Comparison of ENCODE assay signal across 8 mouse cellular contexts in genomic region chr5:117240321-117240731, GRCm38 (mm10). TPM values are rescaled to one million over a fixed set of nuclear protein-coding genes. Genes with fewer than 3 reads are reported as not detected.
DNase-seq lines count a peak whose midpoint lies in the region; ATAC-seq and TF ChIP-seq lines count a peak whose summit lies in the region.

No protein-coding gene starts in this region.

- H3K4me3 ChIP-seq in liver, embryonic 11.5 days (ENCODE audit: low read depth, low read length) = peak overlapping the region; percentile 28
- peak overlapping the region; percentile 64 for H3K4me3 ChIP-seq in heart, embryonic 16.5 days (ENCODE audit: low read length)
- H3K4me3 ChIP-seq in liver, postnatal 0 days (ENCODE audit: low read depth, low read length) = no peak overlapping the region

- peak overlapping the region; percentile 57 for H3K4me2 ChIP-seq in liver, embryonic 11.5 days
- peak overlapping the region; percentile 89 for H3K4me2 ChIP-seq in heart, embryonic 16.5 days (ENCODE audit: low read depth, low read length)
- H3K4me2 ChIP-seq in liver, postnatal 0 days (ENCODE audit: low read depth, low read length) = 0 out of 2 replicates have a peak overlapping the region, but pooled peaks have one; percentile 15

- no peaks in the 10 kb centered on the region; the same call in 1 of the 2 replicates for H3K4me1 ChIP-seq in liver, embryonic 11.5 days (replicated peaks; ENCODE audit: control insufficient read depth, insufficient read depth, low read length)
- peaks cover 7% of the 10 kb centered on the region for H3K4me1 ChIP-seq in heart, embryonic 16.5 days (ENCODE audit: control insufficient read depth, insufficient read depth, low read length)
- H3K4me1 ChIP-seq in liver, postnatal 0 days (ENCODE audit: insufficient read depth) = no peaks in the 10 kb centered on the region

- H3K27ac ChIP-seq in liver, embryonic 11.5 days (ENCODE audit: low read depth, low read length) = no peak overlapping the region
- peak overlapping the region; percentile 31; the same call in 1 of the 2 replicates for H3K27ac ChIP-seq in heart, embryonic 16.5 days (ENCODE audit: low read length)
- no peak overlapping the region for H3K27ac ChIP-seq in liver, postnatal 0 days (ENCODE audit: low read depth)

- DNase-seq in liver, embryonic 11.5 days (ENCODE audit: low spot score) = no peak
- DNase-seq in liver = no peak
- DNase-seq in cerebellum, postnatal 14 days = peak; percentile 53 to 54
- no peak for DNase-seq in liver, postnatal 0 days
- no peak for DNase-seq in adrenal gland, postnatal 36 days
- DNase-seq in thymus, postnatal 4 days = no peak

- 48% methylated on average over 12 of the region's 12 CpGs for WGBS in liver, embryonic 11.5 days
- 10% methylated on average over 12 of the region's 12 CpGs for WGBS in heart, embryonic 16.5 days
- WGBS in liver, postnatal 0 days (ENCODE audit: insufficient replicate concordance) = 70% methylated on average over 12 of the region's 12 CpGs

- no peaks in the 10 kb centered on the region for H3K9me3 ChIP-seq in liver, embryonic 11.5 days (ENCODE audit: control insufficient read depth, low read length)
- no peaks in the 10 kb centered on the region for H3K9me3 ChIP-seq in heart, embryonic 16.5 days (replicated peaks; ENCODE audit: control insufficient read depth, low read length)
- no peaks in the 10 kb centered on the region for H3K9me3 ChIP-seq in liver, postnatal 0 days (ENCODE audit: low read length)

- no peak for TF ChIP-seq CTCF in liver, postnatal 0 days (IDR thresholded peaks at IDR 0.05; ENCODE audit: low read depth)

- no peak for TF ChIP-seq EP300 in liver, postnatal 0 days (IDR thresholded peaks at IDR 0.05; ENCODE audit: low read depth)

- H3K27me3 ChIP-seq in liver, embryonic 11.5 days (replicated peaks; ENCODE audit: control insufficient read depth, insufficient read depth, low read length) = no peaks in the 10 kb centered on the region
- no peaks in the 10 kb centered on the region for H3K27me3 ChIP-seq in heart, embryonic 16.5 days (ENCODE audit: control insufficient read depth, insufficient read depth, low read length)
- H3K27me3 ChIP-seq in liver, postnatal 0 days (ENCODE audit: insufficient read depth, low read length) = no peaks in the 10 kb centered on the region

- H3K9ac ChIP-seq in liver, embryonic 11.5 days (ENCODE audit: low read depth, low read length) = no peak overlapping the region
- H3K9ac ChIP-seq in heart, embryonic 16.5 days (ENCODE audit: low read length) = peak overlapping the region; percentile 70
- no peak overlapping the region for H3K9ac ChIP-seq in liver, postnatal 0 days (replicated peaks)

- peaks cover 4% of the 10 kb centered on the region for H3K36me3 ChIP-seq in liver, embryonic 11.5 days (ENCODE audit: control insufficient read depth, insufficient read depth, low read length)
- H3K36me3 ChIP-seq in heart, embryonic 16.5 days (ENCODE audit: control insufficient read depth, insufficient read depth) = no peaks in the 10 kb centered on the region
- peaks cover 46% of the 10 kb centered on the region for H3K36me3 ChIP-seq in liver, postnatal 0 days (replicated peaks; ENCODE audit: insufficient read depth, low read length)

- ATAC-seq in liver, embryonic 11.5 days (replicated peaks; ENCODE audit: low FRiP score) = no peak
- 0 out of 2 replicates have a peak, but pooled peaks have one; percentile 23 for ATAC-seq in heart, embryonic 16.5 days (replicated peaks; ENCODE audit: extremely low read depth, insufficient read depth, low FRiP score)
- ATAC-seq in liver, postnatal 0 days = no peak
- no peak for ATAC-seq in activated CD4-positive, CD25-positive, alpha-beta regulatory T cell, adult 4 months

RNA-seq across cellular contexts. Expression of gene Pebp1, which starts 47.1 kb away (rescaled TPM):
- 572 and 580 TPM in 2 replicates for polyA plus RNA-seq in liver, embryonic 11.5 days (2014; fragmentation: Nextera tagmentation; extraction: Ambion mirVana)
- polyA plus RNA-seq in heart, embryonic 16.5 days (2015; fragmentation: Nextera tagmentation; extraction: Ambion mirVana) = 599 and 652 TPM in 2 replicates
- polyA plus RNA-seq in liver, postnatal 0 days (2015; fragmentation: Nextera tagmentation; extraction: Ambion mirVana) = 120 and 129 TPM in 2 replicates
- 1,000 to 10,000 TPM; 1,300 to 1,490 TPM for total RNA-seq in adrenal gland, postnatal 36 days (2021)
- 100 to 1,000 TPM; 119 to 153 TPM for polyA plus RNA-seq in activated CD4-positive, CD25-positive, alpha-beta regulatory T cell, adult 4 months (2017; shearing (Covaris generic))

Comparison
In these comparisons a context has a peak if more than half of its experiments do, and no peak if none do; other contexts are left out.
1. DNase-seq: peak in cerebellum, postnatal 14 days (2 of 2); none in liver, embryonic 11.5 days (single experiment), liver (single experiment), liver, postnatal 0 days (single experiment), adrenal gland, postnatal 36 days (0 of 2) and thymus, postnatal 4 days (single experiment).
2. H3K4me2 ChIP-seq: peak in every context shown above with its lines; median percentile 89 in heart, embryonic 16.5 days; 57 in liver, embryonic 11.5 days; 15 in liver, postnatal 0 days.